Mouse (Mus musculus) kidney, postnatal 14 days (tissue): ENCODE results near the gene Slc25a44.
"Not testable (repeated sequence)": the region's sequence is repeated elsewhere in the genome, so short reads cannot be mapped to it uniquely, and the experiment has no call there.

Source experiments
- DNase-seq: peaks from one replicate; pipeline ENCODE4 v3.0.0; 2022; ENCODE audit warnings: mixed read lengths

The Slc25a44 gene

GRCm38 (mm10) chr3:88410645-88411031, 14.3 kb downstream of the Slc25a44 start:
- no peak for DNase-seq

- peak; percentile 96 for DNase-seq
These were observed 14.9 kb downstream of the Slc25a44 start, which contains the start of gene Pmf1 for GRCm38 (mm10) chr3:88409741-88410644. Pmf1 (minus strand) TSS chr3:88410331.

GRCm38 (mm10) chr3:88408953-88409352, 16.0 kb downstream of the Slc25a44 start:
- DNase-seq: no peak

GRCm38 (mm10) chr3:88407529-88407928, 17.4 kb downstream of the Slc25a44 start:
- no peak for DNase-seq

- peak; percentile 71 for DNase-seq
These were observed 17.8 kb downstream of the Slc25a44 start for GRCm38 (mm10) chr3:88407090-88407489.

- no peak for DNase-seq
These were observed 21.3 kb downstream of the Slc25a44 start for GRCm38 (mm10) chr3:88403522-88404230.

GRCm38 (mm10) chr3:88398666-88399065, 26.3 kb downstream of the Slc25a44 start:
- no peak for DNase-seq

- DNase-seq: no peak
These were observed 29.2 kb downstream of the Slc25a44 start for GRCm38 (mm10) chr3:88395742-88396141.

- no peak for DNase-seq
These were observed 29.7 kb downstream of the Slc25a44 start for GRCm38 (mm10) chr3:88395288-88395687.

- no peak for DNase-seq
These were observed 31.1 kb downstream of the Slc25a44 start for GRCm38 (mm10) chr3:88393776-88394375.

- DNase-seq: no peak
These were observed 40.6 kb downstream of the Slc25a44 start, which contains the start of gene Bglap for GRCm38 (mm10) chr3:88384364-88384763. Bglap (minus strand) TSS chr3:88384464.

- DNase-seq: not testable (repeated sequence)
These were observed 42.6 kb downstream of the Slc25a44 start for GRCm38 (mm10) chr3:88382383-88382782.

GRCm38 (mm10) chr3:88381389-88382315, 43.3 kb downstream of the Slc25a44 start:
- peak; percentile 36 for DNase-seq

- not testable (repeated sequence) for DNase-seq
These were observed 46.3 kb downstream of the Slc25a44 start, which contains the start of gene Bglap2 for GRCm38 (mm10) chr3:88378599-88378998. Bglap2 (minus strand) TSS chr3:88378699.

GRCm38 (mm10) chr3:88376644-88377043, 48.3 kb downstream of the Slc25a44 start:
- not testable (repeated sequence) for DNase-seq

- peak; percentile 43 for DNase-seq
These were observed 49.0 kb downstream of the Slc25a44 start for GRCm38 (mm10) chr3:88375750-88376626.

- not testable (repeated sequence) for DNase-seq
These were observed 52.3 kb downstream of the Slc25a44 start, which contains the start of gene Bglap3 for GRCm38 (mm10) chr3:88372643-88373042. Bglap3 (minus strand) TSS chr3:88372743.

GRCm38 (mm10) chr3:88368511-88368910, 56.4 kb downstream of the Slc25a44 start:
- DNase-seq: not testable (repeated sequence)

- DNase-seq: not testable (repeated sequence)
These were observed 57.4 kb downstream of the Slc25a44 start for GRCm38 (mm10) chr3:88367517-88367916.

GRCm38 (mm10) chr3:88366830-88367428, 58.0 kb downstream of the Slc25a44 start:
- peak; percentile 55 for DNase-seq
